Mouse (Mus musculus) myocyte (in vitro differentiated cells): Measurements from ENCODE around the gene Thap8. TPM values are rescaled to one million over a fixed set of nuclear protein-coding genes. Genes with fewer than 3 reads are reported as not detected.
"Not testable (repeated sequence)": the region's sequence is repeated elsewhere in the genome, so short reads cannot be mapped to it uniquely, and the experiment has no call there.

Experiments
- H3K27me3 ChIP-seq: one replicate; pipeline ENCODE4 v1.6.1; 2011; ENCODE audit not compliant: control insufficient read depth, insufficient read depth, insufficient read length
- H3K36me3 ChIP-seq: one replicate; pipeline ENCODE4 v1.6.1; 2011; ENCODE audit not compliant: control insufficient read depth, insufficient read depth
- H3K4me2 ChIP-seq: one replicate; pipeline ENCODE4 v1.6.1; 2011; ENCODE audit warnings: low read depth, control low read depth
- H3K4me3 ChIP-seq: one replicate; pipeline ENCODE4 v1.5.1; 2011; ENCODE audit warnings: mild to moderate bottlenecking, control low read depth, moderate library complexity
- H3K79me2 ChIP-seq: one replicate; pipeline ENCODE4 v1.6.1; 2011; ENCODE audit not compliant: control insufficient read depth, insufficient read depth
- H3ac ChIP-seq: one replicate; pipeline ENCODE4 v1.6.1; 2011; ENCODE audit not compliant: control insufficient read depth, insufficient read length
- CEBPB ChIP-seq: IDR thresholded peaks from 2 replicates; pipeline ENCODE4 v1.6.1; 2011; ENCODE audit warnings: mild to moderate bottlenecking, moderate library complexity; ENCODE audit not compliant: poor library complexity, insufficient read depth, severe bottlenecking
- E2F4 ChIP-seq: IDR thresholded peaks from one replicate; pipeline ENCODE4 v1.6.1; 2011; ENCODE audit warnings: mild to moderate bottlenecking, control low read depth, moderate library complexity; ENCODE audit not compliant: insufficient read depth
- MAX ChIP-seq: IDR thresholded peaks from one replicate; pipeline ENCODE4 v1.6.1; 2011; ENCODE audit warnings: low read depth, mild to moderate bottlenecking, control low read depth
- MYOD1 ChIP-seq, 3 experiments: IDR thresholded peaks; one replicate each; pipeline ENCODE4 v1.6.1; 2011; ENCODE audit warnings: control low read depth in 2 of 3, low read depth in 2 of 3, mild to moderate bottlenecking in 2 of 3, moderate library complexity in 1 of 3; ENCODE audit not compliant: insufficient read length in 2 of 3, control insufficient read depth in 1 of 3
- MYOG ChIP-seq, 3 experiments: IDR thresholded peaks; one replicate each; pipeline ENCODE4 v1.6.1; 2011; ENCODE audit warnings: control low read depth in 2 of 3, low read depth in 2 of 3, mild to moderate bottlenecking in 2 of 3; ENCODE audit not compliant: insufficient read length in 2 of 3, control insufficient read depth in 1 of 3, insufficient read depth in 1 of 3
- POLR2A ChIP-seq: IDR thresholded peaks from one replicate; pipeline ENCODE4 v1.6.1; 2011; ENCODE audit warnings: low read depth, mild to moderate bottlenecking, control low read depth, moderate library complexity; ENCODE audit not compliant: insufficient read length
- POLR2AphosphoS2 ChIP-seq: IDR thresholded peaks from one replicate; pipeline ENCODE4 v1.6.1; 2011; ENCODE audit warnings: low read depth, control low read depth; ENCODE audit not compliant: insufficient read length
- REST ChIP-seq: IDR thresholded peaks from one replicate; pipeline ENCODE4 v1.6.1; 2011; ENCODE audit warnings: mild to moderate bottlenecking, control low read depth, moderate library complexity; ENCODE audit not compliant: insufficient read depth, insufficient read length
- SRF ChIP-seq: IDR thresholded peaks from one replicate; pipeline ENCODE4 v1.6.1; 2011; ENCODE audit warnings: low read depth; ENCODE audit not compliant: control insufficient read depth, insufficient read length
- TCF12 ChIP-seq: IDR thresholded peaks from one replicate; pipeline ENCODE4 v1.6.1; 2011; ENCODE audit warnings: mild to moderate bottlenecking, control low read depth; ENCODE audit not compliant: poor library complexity, insufficient read depth, severe bottlenecking
- TCF3 ChIP-seq: IDR thresholded peaks from one replicate; pipeline ENCODE4 v1.6.1; 2011; ENCODE audit warnings: low read depth, control low read depth; ENCODE audit not compliant: insufficient read length
- USF1 ChIP-seq: IDR thresholded peaks from one replicate; pipeline ENCODE4 v1.6.1; 2011; ENCODE audit warnings: low read depth, mild to moderate bottlenecking, control low read depth, moderate library complexity
- polyA plus RNA-seq: library from polyadenylated mRNA; unstranded; fragments of >200 nt; fragmentation: generic; extraction: Trizol; gene quantifications from one replicate; pipeline ENCODE4 v1.2.1, GENCODE M21; 2012; ENCODE audit warnings: missing spikeins

Gene Thap8
- polyA plus RNA-seq, 1 experiment = 0.02 TPM

GRCm38 (mm10) chr7:30234276-30234858 lies 45.5 kb upstream of the Thap8 start:
- TF ChIP-seq REST (no peak), MYOD1 (IDR thresholded peaks at IDR 0.05; ENCODE audit: control insufficient read depth in 1 of 3, insufficient read length in 2 of 3, low read depth in 2 of 3) (peak in 1 of 3 experiments; percentile 61), SRF (no peak)
- H3K79me2 ChIP-seq = peaks cover 8% of the 10 kb centered on the region
- H3ac ChIP-seq = no peak overlapping the region
- H3K27me3 ChIP-seq = no peaks in the 10 kb centered on the region
- H3K36me3 ChIP-seq = no peaks in the 10 kb centered on the region
- no peak overlapping the region for H3K4me3 ChIP-seq
- no peak overlapping the region for H3K4me2 ChIP-seq

GRCm38 (mm10) chr7:30235091-30235490 lies 44.8 kb upstream of the Thap8 start:
- H3K4me3 ChIP-seq = no peak overlapping the region
- TF ChIP-seq POLR2AphosphoS2 (peak; percentile 35), MYOD1 (IDR thresholded peaks at IDR 0.05; ENCODE audit: control insufficient read depth in 1 of 3, insufficient read length in 2 of 3, low read depth in 2 of 3) (no peak)

GRCm38 (mm10) chr7:30235625-30236024 lies 44.3 kb upstream of the Thap8 start, which contains the start of gene Ovol3:
Ovol3 (minus strand) TSS chr7:30235725.
- no peak within 1 kb of the TSS for H3K4me2 ChIP-seq
- no peaks in the 10 kb centered on the region for H3K27me3 ChIP-seq
- no peaks in the 10 kb centered on the region for H3K36me3 ChIP-seq
- TF ChIP-seq TCF3 (no peak), REST (no peak), CEBPB (no peak), MYOD1 (IDR thresholded peaks at IDR 0.05; ENCODE audit: control insufficient read depth in 1 of 3, insufficient read length in 2 of 3, low read depth in 2 of 3) (no peak), E2F4 (no peak), TCF12 (no peak), POLR2A (no peak), SRF (no peak), MAX (no peak), USF1 (no peak), MYOG (IDR thresholded peaks at IDR 0.05; ENCODE audit: control insufficient read depth in 1 of 3, insufficient read depth in 1 of 3, insufficient read length in 2 of 3, low read depth in 2 of 3) (no peak), POLR2AphosphoS2 (no peak)
- no peak within 1 kb of the TSS for H3ac ChIP-seq
- H3K79me2 ChIP-seq = peaks cover 6% of the 10 kb centered on the region
- no peak within 1 kb of the TSS for H3K4me3 ChIP-seq

More at GRCm38 (mm10) chr7:30235091-30235490, 44.8 kb upstream of the Thap8 start:
- H3K27me3 ChIP-seq = no peaks in the 10 kb centered on the region
- H3K36me3 ChIP-seq = no peaks in the 10 kb centered on the region
- H3ac ChIP-seq = no peak overlapping the region
- H3K79me2 ChIP-seq = peaks cover 8% of the 10 kb centered on the region
- no peak overlapping the region for H3K4me2 ChIP-seq

- TF ChIP-seq MYOG (IDR thresholded peaks at IDR 0.05; ENCODE audit: control insufficient read depth in 1 of 3, insufficient read depth in 1 of 3, insufficient read length in 2 of 3, low read depth in 2 of 3) (peak; percentile 55 to 68 (median 65)), TCF12 (peak; percentile 73), MYOD1 (IDR thresholded peaks at IDR 0.05; ENCODE audit: control insufficient read depth in 1 of 3, insufficient read length in 2 of 3, low read depth in 2 of 3) (peak in 2 of 3 experiments; percentile 59 to 74)
- H3K4me2 ChIP-seq, H3K36me3 ChIP-seq, H3K79me2 ChIP-seq, H3K4me3 ChIP-seq, H3K27me3 ChIP-seq, H3ac ChIP-seq: not testable (repeated sequence)
These were observed 42.5 kb upstream of the Thap8 start for GRCm38 (mm10) chr7:30237374-30237773.

GRCm38 (mm10) chr7:30251956-30252954 lies 27.6 kb upstream of the Thap8 start:
- H3K27me3 ChIP-seq = no peaks in the 10 kb centered on the region
- peaks cover 4% of the 10 kb centered on the region for H3K36me3 ChIP-seq
- no peak for TF ChIP-seq POLR2AphosphoS2
- no peak for TF ChIP-seq TCF12
- no peak for TF ChIP-seq E2F4
- TF ChIP-seq MYOG (IDR thresholded peaks at IDR 0.05; ENCODE audit: control insufficient read depth in 1 of 3, insufficient read depth in 1 of 3, insufficient read length in 2 of 3, low read depth in 2 of 3) = no peak
- TF ChIP-seq TCF3 = no peak
- TF ChIP-seq SRF = no peak
- TF ChIP-seq MAX = no peak
- no peak for TF ChIP-seq MYOD1 (IDR thresholded peaks at IDR 0.05; ENCODE audit: control insufficient read depth in 1 of 3, insufficient read length in 2 of 3, low read depth in 2 of 3)
- TF ChIP-seq CEBPB = no peak
- no peak for TF ChIP-seq REST
- TF ChIP-seq USF1 = no peak
- TF ChIP-seq POLR2A = no peak
- H3K4me3 ChIP-seq = no peak overlapping the region
- H3K79me2 ChIP-seq = no peaks in the 10 kb centered on the region
- no peak overlapping the region for H3K4me2 ChIP-seq
- H3ac ChIP-seq = no peak overlapping the region
